Mouse (Mus musculus) v-Abl transformed pro-B cells (cell line): ENCODE data around the gene Actl6a.

Experiments
- in situ Hi-C, 2 experiments: fragments of 400-800 bp; cut with MboI; formaldehyde crosslinking; loops; one replicate each; pipeline ENCODE4 v1.15.1; 2025; ENCODE audit not compliant: unreplicated experiment in 2 of 2

Gene Actl6a

DNA sequence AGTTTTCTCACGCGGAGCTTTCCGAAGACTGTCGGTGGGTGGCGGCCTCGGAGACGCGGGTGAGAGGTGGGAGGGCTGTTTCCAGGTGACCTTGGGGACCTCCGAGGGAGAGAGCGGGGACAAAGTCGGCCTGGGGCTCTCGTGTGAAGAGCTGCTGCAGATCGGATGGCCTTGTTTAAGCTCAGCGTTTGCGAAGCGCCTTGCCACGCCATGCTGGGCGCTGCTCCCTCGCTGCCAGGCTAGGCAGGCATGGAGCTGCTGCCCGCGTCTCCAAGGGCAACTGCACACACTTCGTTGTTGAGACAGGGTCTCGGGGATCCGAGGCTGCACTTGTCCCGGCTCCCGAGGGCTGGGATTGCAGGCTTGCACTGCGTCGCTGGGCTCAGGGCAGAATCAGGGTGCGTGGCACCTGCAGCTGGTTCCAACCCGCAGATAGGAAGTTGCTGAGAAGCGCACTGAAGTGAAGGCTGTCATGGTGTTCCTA is 31.1 kb downstream of the Actl6a start, which contains the start of gene Mrpl47:
Gene Mrpl47 (minus strand): TSS at position 434 of the 484 bp plus-strand sequence.
- in situ Hi-C loops = loop anchor here (10.0 to 25.0 kb wide), 3 partner anchors 1068 to 1600 kb away; partner anchors contain the start of gene Cldn11 (in 1 of the 2)

DNA sequence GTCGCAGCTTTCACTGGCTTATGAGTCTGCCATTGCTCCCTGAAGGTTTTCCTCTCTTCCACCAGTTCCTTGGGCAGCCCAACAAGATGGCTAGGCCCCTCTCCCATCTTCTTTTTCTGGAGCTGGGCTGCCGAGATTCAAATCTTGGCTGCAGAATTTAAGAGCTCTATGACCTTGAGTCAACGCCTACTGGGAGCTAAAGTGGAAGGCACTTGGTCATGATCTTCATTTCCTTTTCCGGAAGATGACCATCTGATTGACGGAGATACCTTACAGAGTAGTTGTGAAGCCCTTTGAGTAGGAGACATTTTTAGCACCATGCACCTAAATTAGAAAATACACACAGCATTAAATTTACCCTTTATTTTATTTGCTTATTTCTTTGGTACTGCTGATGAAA is 32.5 kb downstream of the Actl6a start:
- in situ Hi-C loops = loop anchor here (10.0 to 25.0 kb wide), 3 partner anchors 1066 to 1601 kb away; partner anchors contain the start of gene Cldn11 (in 1 of the 2)

DNA sequence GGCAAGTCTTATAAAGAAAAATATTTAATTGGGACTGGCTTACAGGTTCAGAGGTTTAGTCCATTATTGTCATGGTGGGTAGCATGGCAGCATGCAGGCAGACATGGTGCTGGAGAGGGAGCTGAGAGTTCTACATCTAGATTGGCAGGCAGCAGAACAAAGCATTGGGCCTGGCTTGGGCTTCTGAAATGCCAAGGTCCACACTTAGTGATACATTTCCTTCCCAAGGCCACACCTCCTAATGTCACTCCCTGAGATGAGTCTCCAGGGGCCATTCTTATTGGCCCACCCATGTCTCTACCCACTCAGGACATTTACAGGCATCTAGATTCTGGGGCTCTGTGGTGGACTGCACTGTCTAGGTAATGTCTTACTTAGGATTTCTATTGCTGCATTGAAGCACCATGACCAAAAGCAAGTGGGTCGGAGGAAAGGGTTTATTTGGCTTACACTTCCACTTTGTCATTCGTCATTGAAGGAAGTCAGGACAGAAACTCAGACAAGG is 36.2 kb downstream of the Actl6a start:
- in situ Hi-C loops = loop anchor here (10.0 to 25.0 kb wide), 3 partner anchors 1072 to 1605 kb away; partner anchors contain the start of gene Cldn11 (in 1 of the 2)

DNA sequence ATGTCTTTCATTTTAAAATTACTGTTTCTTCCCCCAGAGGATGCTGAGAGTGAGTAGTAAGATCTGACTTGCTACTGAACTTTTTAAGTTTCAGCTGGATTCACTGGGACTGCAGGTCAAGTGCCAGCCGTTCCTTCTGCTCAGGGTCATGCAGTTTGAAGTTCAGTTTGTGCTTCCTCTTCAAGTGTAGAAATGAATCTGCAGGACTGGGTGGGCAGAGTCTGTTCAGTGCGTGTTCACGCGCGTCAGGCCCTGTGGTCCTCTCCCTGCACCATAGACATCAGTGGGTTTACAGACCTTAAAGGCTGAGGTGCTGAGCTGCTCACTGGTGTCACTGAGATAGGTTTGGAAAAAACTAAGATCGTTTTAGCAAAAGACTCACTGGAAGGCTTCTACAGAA is 38.9 kb downstream of the Actl6a start:
- in situ Hi-C loops = loop anchor here (10.0 to 25.0 kb wide), 3 partner anchors 1070 to 1608 kb away; partner anchors contain the start of gene Cldn11 (in 1 of the 2)

DNA sequence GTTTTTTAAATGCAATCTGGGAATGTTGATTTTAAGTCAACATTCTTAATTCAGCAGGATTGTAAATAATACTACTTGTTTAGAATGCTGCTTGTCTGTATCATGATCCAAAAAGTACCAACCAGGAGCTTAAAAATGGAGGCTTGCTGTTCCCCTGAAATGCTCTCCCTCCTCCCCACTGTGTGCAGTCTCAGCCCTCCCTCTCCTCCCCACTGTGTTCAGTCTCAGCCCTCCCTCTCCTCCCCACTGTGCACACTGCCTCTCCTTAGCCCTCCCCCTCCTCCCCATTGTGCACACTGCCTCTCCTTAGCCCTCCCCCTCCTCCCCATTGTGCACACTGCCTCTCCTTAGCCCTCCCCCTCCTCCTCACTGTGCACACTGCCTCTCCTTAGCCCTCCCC is 39.3 kb downstream of the Actl6a start:
- in situ Hi-C loops = loop anchor here (10.0 to 25.0 kb wide), 3 partner anchors 1069 to 1608 kb away; partner anchors contain the start of gene Cldn11 (in 1 of the 2)

DNA sequence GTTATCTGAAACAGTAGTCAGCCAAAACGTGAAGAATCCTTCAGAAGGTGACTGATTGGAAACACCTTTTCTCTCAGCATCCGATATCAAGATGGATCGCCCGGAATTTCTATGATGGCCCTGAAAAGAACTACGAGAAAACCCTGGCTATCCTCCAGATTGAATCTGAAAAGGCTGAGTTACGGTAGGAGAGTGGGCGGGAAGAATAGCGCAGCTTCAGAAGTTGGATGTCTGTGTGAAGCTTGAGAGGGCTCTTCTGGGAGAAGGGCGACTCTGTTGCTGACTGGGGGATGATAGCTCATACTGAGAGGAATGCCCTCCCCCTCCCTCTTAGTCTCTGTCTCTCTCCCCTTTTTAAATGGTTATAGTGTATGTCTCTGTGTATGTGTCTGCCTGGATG is 42.3 kb downstream of the Actl6a start:
- in situ Hi-C loops = loop anchor here (10.0 to 25.0 kb wide), 3 partner anchors 1066 to 1611 kb away; partner anchors contain the start of gene Cldn11 (in 1 of the 2)

DNA sequence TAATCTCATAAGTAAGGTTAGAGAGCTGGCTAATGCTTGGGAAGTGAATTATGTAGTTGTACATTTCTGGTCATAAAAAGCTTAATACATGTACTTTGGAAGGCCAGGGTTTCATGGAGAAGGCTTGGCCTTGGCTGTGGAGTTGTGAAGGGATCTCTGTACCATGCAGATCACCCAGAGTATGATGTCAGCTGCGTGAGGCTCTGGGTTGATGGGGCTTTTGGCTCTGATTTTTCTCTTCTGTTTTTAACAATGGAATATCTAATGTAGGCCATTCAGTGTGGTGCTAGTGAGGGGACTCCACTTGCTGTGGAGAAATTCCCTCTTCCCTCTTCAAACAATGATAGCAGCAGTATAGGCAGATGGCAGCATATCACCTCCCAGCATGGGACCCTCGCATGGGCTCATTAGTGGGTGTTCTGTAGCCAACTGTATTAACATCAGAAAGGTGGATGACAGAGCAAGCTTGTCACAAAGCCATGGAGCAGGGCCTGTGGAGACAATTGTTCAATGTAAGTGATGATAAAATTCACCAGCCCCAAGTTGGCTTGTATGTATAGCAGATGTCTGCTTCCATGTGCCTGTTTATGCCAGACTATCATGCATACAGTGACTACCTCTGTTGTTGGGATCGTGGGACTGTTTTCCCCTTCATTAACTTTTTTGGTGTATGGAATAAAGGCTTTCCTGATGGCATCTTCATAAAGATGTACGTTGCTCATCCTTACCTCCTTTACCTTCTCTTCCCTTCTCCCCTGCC is 43.9 kb downstream of the Actl6a start:
- in situ Hi-C loops = loop anchor here (10.0 to 25.0 kb wide), 3 partner anchors 1065 to 1613 kb away; partner anchors contain the start of gene Cldn11 (in 1 of the 2)

DNA sequence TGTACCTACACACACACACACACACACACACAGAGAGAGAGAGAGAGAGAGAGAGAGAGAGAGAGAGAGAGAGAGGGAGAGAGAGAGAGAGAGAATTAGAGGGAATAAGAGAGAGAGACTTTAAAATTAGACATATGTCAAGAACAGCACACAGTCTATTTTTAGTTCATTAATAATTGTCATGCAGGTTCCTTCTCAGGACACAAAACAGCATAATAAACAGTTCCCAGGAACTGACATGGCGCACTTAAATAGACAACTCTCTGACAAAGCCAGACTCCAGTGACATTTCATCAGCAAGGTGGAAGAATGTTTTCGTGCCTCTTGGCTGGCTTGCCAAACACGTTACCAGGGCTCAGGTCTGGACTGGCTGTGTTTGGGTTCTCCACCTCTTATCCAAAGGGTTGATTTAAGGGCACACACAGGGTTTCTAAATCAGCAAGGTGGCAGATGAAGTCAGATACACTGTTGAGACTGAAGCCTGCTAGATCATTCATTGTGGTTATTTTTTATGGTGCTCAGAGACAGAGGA is 48.4 kb downstream of the Actl6a start:
- in situ Hi-C loops = no loop called here

DNA sequence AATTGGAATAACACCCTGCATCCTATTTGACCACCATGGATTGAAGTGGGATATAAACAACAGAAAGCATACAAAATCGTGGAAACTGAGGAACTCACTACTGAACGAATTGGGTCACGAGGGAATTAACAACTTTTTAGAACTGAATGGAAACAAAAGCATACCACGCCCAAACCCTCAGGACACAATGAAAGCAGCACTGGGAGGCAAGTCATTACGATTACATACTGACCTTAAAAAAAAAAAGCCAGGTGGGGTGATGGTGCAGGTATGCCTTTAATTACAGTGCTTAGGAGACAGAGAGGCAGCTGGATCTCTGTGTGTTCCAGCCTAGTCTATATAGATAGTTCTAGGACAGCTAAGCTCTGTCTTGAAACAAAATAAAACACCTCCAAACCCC is 53.1 kb downstream of the Actl6a start:
- in situ Hi-C loops = no loop called here

DNA sequence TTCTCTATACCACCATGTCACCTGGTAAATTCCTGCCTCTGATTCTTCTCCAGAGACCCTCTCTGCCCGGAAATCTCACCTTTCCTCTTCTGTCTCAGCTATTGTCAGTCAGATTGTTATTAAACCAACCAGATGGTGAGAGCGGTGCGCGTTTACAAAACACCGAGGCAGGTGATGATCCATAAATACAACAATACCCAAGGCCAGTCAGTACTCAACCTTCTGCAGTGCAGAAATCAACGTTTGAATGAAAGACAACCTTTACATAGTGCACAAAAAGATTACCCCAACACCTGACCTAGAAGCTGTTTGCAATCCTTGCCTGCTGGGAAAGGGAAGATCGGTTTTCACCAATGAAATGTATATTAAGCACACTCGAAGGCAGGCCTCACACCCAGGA is 56.9 kb downstream of the Actl6a start:
- in situ Hi-C loops = no loop called here

DNA sequence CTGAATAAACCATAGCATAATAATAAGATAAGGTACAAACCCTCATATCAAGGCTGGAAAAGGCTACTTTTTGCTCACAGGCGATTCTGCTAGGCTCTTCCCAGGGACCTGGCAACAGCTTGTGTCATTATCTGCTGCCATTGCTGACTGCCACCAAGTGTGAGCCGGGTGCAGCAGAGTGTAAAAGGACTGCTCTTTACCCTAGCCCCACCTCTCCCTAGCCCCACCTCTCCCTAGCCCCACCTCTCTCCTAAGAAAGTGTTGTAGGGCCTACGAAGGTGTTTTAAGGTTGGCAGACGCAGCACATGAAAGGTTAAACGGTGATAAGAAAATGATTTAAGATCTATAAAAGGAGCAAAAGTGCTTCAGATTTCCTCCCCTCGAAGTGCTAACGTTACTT is 57.8 kb downstream of the Actl6a start:
- in situ Hi-C loops = no loop called here

DNA sequence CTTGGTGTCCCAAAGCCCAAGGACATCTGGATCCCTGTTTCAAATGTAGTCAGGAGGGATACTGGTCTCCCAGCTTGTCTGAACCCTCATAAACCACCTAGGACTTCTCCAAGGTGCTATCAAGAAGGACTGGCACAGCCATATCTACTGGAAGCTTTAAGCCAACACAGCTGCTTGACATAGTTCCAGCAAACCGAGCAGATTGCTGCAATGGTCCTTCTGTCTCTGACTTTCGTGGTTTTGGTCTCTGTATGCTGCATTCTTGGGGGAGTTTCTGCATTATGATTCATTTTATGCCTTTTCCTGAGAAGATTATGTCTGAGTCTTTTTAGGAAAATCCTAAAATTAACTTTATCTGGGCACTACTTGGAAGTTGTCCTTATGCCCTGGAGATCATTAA is 64.7 kb downstream of the Actl6a start:
- in situ Hi-C loops = no loop called here
